Comparison of ENCODE assay signal across 8 mouse cellular contexts in the genomic region with DNA sequence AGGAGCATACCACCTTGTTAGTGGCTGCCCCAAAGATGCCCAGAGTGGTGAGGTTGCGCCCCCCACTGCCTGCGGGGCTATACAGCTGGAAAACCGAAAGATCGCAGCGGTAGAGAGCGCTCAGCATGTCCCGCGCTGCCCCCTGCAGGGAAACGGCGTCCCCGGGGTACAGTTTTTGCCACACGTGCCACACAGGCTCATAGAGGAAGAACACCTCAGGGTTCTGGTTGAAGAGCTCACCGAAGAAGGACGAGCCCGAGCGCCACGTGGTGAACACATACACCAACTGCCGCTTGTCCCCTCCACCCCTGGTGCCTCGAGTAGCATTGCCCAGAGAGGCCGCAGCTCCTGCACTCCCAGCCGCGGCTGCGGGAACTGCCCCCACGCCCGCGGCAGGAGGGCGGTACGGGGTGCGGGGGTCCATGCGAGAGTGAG. TPM values are rescaled to one million over a fixed set of nuclear protein-coding genes. Genes with fewer than 3 reads are reported as not detected.
DNase-seq lines count a peak whose midpoint lies in the region; ATAC-seq lines count a peak whose summit lies in the region.

No protein-coding gene starts in this region.

- WGBS in intestine, embryonic 14.5 days: 3% methylated on average over 30 of the region's 30 CpGs

- peaks cover 21% of the 10 kb centered on the region; the same call in 1 of the 2 replicates for H3K4me1 ChIP-seq in intestine, embryonic 14.5 days (replicated peaks; ENCODE audit: control insufficient read depth, insufficient read depth, low read length)

- DNase-seq in T-cell, adult 2 months (ENCODE audit: low spot score): peak; percentile 76
- DNase-seq in embryo, embryonic 10 days (ENCODE audit: low spot score): peak; percentile 79
- peak; percentile 32 to 40 for DNase-seq in gastrocnemius, postnatal 36 days
- peak; percentile 83 for DNase-seq in intestine, embryonic 14.5 days (ENCODE audit: low spot score)
- DNase-seq in left cerebral cortex, adult 9 months (ENCODE audit: low spot score in 2 of 2): peak; percentile 73 to 91
- peak; percentile 86 for DNase-seq in right cerebral cortex, postnatal 4 days
- peak; percentile 55 for DNase-seq in yolk sac, embryonic 10.5 days (ENCODE audit: low spot score)

- peak overlapping the region; percentile 62 for H3K9ac ChIP-seq in intestine, embryonic 14.5 days (ENCODE audit: low read length)

- peaks cover 16% of the 10 kb centered on the region; the same call in 1 of the 2 replicates for H3K27me3 ChIP-seq in intestine, embryonic 14.5 days (replicated peaks; ENCODE audit: control insufficient read depth, insufficient read depth, low read length)

- peak overlapping the region; percentile 91 for H3K4me2 ChIP-seq in intestine, embryonic 14.5 days (ENCODE audit: low read length)

- ATAC-seq in intestine, embryonic 14.5 days (replicated peaks; ENCODE audit: low FRiP score, low TSS enrichment, low read depth): peak; percentile 17; the same call in 1 of the 2 replicates
- peak; percentile 62 for ATAC-seq in megakaryocyte, adult 5-6 weeks (ENCODE audit: poor library complexity, severe bottlenecking)

- intact Hi-C loops in gastrocnemius, postnatal 36 days (cut with DNase I): loop anchor here (5.0 kb wide), 2 partner anchors 223 to 663 kb away; no protein-coding TSS in a partner anchor

- H3K27ac ChIP-seq in intestine, embryonic 14.5 days (ENCODE audit: low read depth): no peak overlapping the region

- H3K9me3 ChIP-seq in intestine, embryonic 14.5 days (ENCODE audit: control insufficient read depth, low read length): no peaks in the 10 kb centered on the region

- peak overlapping the region; percentile 65 for H3K4me3 ChIP-seq in intestine, embryonic 14.5 days (ENCODE audit: low read depth, low read length)

- 0 out of 2 replicates have a peak, but pooled peaks cover 3% of the 10 kb centered on the region for H3K36me3 ChIP-seq in intestine, embryonic 14.5 days (ENCODE audit: control insufficient read depth, insufficient read depth, low read length)

RNA-seq across cellular contexts. Expression of gene Chst2, which starts 1.0 kb away (rescaled TPM):
- total RNA-seq in gastrocnemius, postnatal 36 days (2021): under 1 TPM; 0.64 to 0.76 TPM
- polyA plus RNA-seq in intestine, embryonic 14.5 days (2014; fragmentation: Nextera tagmentation; extraction: Ambion mirVana): 5.1 and 7.1 TPM in 2 replicates
- 0.02 TPM in 1 of 2 replicates, not detected in the other for total RNA-seq in megakaryocyte, adult 5-6 weeks (2015)
- not detected in 2 replicates for total RNA-seq in megakaryocyte, adult 5-6 weeks (2017)

Comparison
In these comparisons a context has a peak if more than half of its experiments do, and no peak if none do; other contexts are left out.
1. DNase-seq: peak in every context shown above with its lines; median percentile 86 in right cerebral cortex, postnatal 4 days; 83 in intestine, embryonic 14.5 days; 82 in left cerebral cortex, adult 9 months; 79 in embryo, embryonic 10 days; 76 in T-cell, adult 2 months; 55 in yolk sac, embryonic 10.5 days; 36 in gastrocnemius, postnatal 36 days.